Mouse (Mus musculus) liver, adult 2 months (tissue): ENCODE data around the gene Wbp11. TPM values are rescaled to one million over a fixed set of nuclear protein-coding genes. Genes with fewer than 3 reads are reported as not detected.
A peak's percentile ranks its signal among the peaks of the same experiment; 100 is the strongest.

Experiments used
- DNase-seq: peaks from one replicate; pipeline ENCODE4 v3.0.0-alpha.2; 2011; ENCODE audit warnings: low read depth, low spot score; ENCODE audit errors: extremely low read depth
- H3K27ac ChIP-seq: fragments of 200-500 bp; replicated peaks from 2 replicates; pipeline ENCODE4 v1.5.1; 2012; ENCODE audit warnings: low read depth, mild to moderate bottlenecking, control low read depth, inconsistent platforms, low read length; ENCODE audit not compliant: insufficient read depth
- H3K27me3 ChIP-seq: fragments of 200-500 bp; 2 replicates; pipeline ENCODE4 v1.6.1; 2012; ENCODE audit warnings: mild to moderate bottlenecking, moderate library complexity, low read length, inconsistent platforms; ENCODE audit not compliant: control insufficient read depth, insufficient read depth
- H3K36me3 ChIP-seq: fragments of 200-500 bp; 2 replicates; pipeline ENCODE4 v1.6.1; 2012; ENCODE audit warnings: low read length, inconsistent platforms; ENCODE audit not compliant: control insufficient read depth, insufficient read depth
- H3K4me1 ChIP-seq: fragments of 200-500 bp; 2 replicates; pipeline ENCODE4 v1.6.1; 2011; ENCODE audit warnings: low read length; ENCODE audit not compliant: control insufficient read depth, insufficient read depth
- H3K4me3 ChIP-seq: fragments of 200-500 bp; 2 replicates; pipeline ENCODE4 v1.5.1; 2011; ENCODE audit warnings: low read depth, mild to moderate bottlenecking, control low read depth, low read length, moderate library complexity; ENCODE audit not compliant: insufficient read depth
- H3K79me2 ChIP-seq: fragments of 200-500 bp; 2 replicates; pipeline ENCODE4 v1.6.1; 2012; ENCODE audit warnings: inconsistent platforms, mild to moderate bottlenecking, low read length, moderate library complexity; ENCODE audit not compliant: control insufficient read depth, insufficient read depth
- H3K9ac ChIP-seq: fragments of 200-500 bp; 2 replicates; pipeline ENCODE4 v1.6.1; 2012; ENCODE audit warnings: low read depth, mild to moderate bottlenecking, control low read depth, inconsistent platforms, low read length
- CTCF ChIP-seq: fragments of 200-500 bp; IDR thresholded peaks from 2 replicates; pipeline ENCODE4 v1.5.1; 2011; ENCODE audit warnings: low read depth, low read length, control low read depth
- POLR2A ChIP-seq: fragments of 200-500 bp; IDR thresholded peaks from 2 replicates; pipeline ENCODE4 v1.6.1; 2011; ENCODE audit warnings: low read length, control low read depth; ENCODE audit not compliant: insufficient read depth; ENCODE audit errors: extremely low read depth
- WGBS: fragments of 180-500 bp; shearing (Covaris S2); methylation state at CpG from one replicate; pipeline ENCODE4 v1.1.7; 2018; 5-methylcytosine and 5-hydroxymethylcytosine counted together
- polyA plus RNA-seq: library from polyadenylated mRNA; depleted of rRNA; stranded (reverse); fragments of >200 nt; gene quantifications from 2 replicates; pipeline ENCODE4 v1.2.3, GENCODE M21; 2012
- total RNA-seq: library from RNA; depleted of rRNA; stranded (reverse); fragments of >200 nt; gene quantifications from 2 replicates; pipeline ENCODE4 v1.2.3, GENCODE M21; 2014

Wbp11 gene
- total and polyA plus RNA-seq, 2 experiments = 6.6 to 18.0 TPM

DNA sequence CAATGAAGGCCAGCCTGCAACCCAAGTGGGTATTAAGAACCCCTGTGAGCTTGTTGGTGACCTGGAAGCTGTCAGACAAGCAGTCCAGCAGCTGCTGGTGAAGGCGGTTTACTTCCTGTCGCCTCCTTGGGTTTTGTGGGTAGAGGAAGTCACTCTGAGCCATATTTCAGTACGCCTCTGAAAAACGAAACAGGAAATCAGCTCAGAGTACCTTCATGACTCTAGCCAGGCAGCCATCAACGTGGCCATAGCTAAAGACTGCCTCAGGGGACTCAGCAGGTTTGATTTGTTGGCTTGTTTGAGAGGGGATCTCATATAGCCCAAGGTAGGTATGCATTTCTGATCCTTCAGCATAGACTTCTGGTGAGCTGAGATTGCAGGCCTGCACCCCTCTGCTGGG is 3.7 kb upstream of the Wbp11 start:
- peaks cover 6% of the 10 kb centered on the region for H3K79me2 ChIP-seq
- peak; percentile 23 for DNase-seq
- no peak overlapping the region for H3K27ac ChIP-seq
- H3K27me3 ChIP-seq = no peaks in the 10 kb centered on the region
- no peaks in the 10 kb centered on the region for H3K36me3 ChIP-seq
- 67% methylated on average over 5 of the region's 5 CpGs for WGBS
- H3K9ac ChIP-seq = no peak overlapping the region
- H3K4me1 ChIP-seq = peaks cover 4% of the 10 kb centered on the region; the same call in 1 of the 2 replicates
- no peak for TF ChIP-seq CTCF
- no peak for TF ChIP-seq POLR2A
- H3K4me3 ChIP-seq = no peak overlapping the region

GRCm38 (mm10) chr6:136828681-136829080 is 648 bp upstream of the Wbp11 start:
- Histone ChIP-seq H3K4me3 (peak overlapping the region; percentile 61; the same call in 1 of the 2 replicates), H3K27ac (no peak overlapping the region)

GRCm38 (mm10) chr6:136827516-136827880 is 535 bp downstream of the Wbp11 start, which contains the start of gene BC049715:
TSS of gene BC049715 (plus strand) at chr6:136827626.
- H3K4me3 ChIP-seq = peak within 1 kb of the TSS; percentile 95
- TF ChIP-seq CTCF (no peak), POLR2A (no peak)
- H3K36me3 ChIP-seq = peaks cover 20% of the 10 kb centered on the region
- peak; percentile 41 for DNase-seq
- no peaks in the 10 kb centered on the region for H3K27me3 ChIP-seq
- H3K79me2 ChIP-seq = peaks cover 6% of the 10 kb centered on the region
- peaks cover 7% of the 10 kb centered on the region; the same call in 1 of the 2 replicates for H3K4me1 ChIP-seq
- under 1% methylated on average over 34 of the region's 34 CpGs for WGBS
- H3K27ac ChIP-seq = peak within 1 kb of the TSS; percentile 87
- peak within 1 kb of the TSS; percentile 96 for H3K9ac ChIP-seq

More at GRCm38 (mm10) chr6:136828681-136829080, 648 bp upstream of the Wbp11 start:
- H3K79me2 ChIP-seq = peaks cover 6% of the 10 kb centered on the region
- peaks cover 7% of the 10 kb centered on the region; the same call in 1 of the 2 replicates for H3K4me1 ChIP-seq
- TF ChIP-seq CTCF (no peak), POLR2A (no peak)
- no peak overlapping the region for H3K9ac ChIP-seq
- peaks cover 14% of the 10 kb centered on the region for H3K36me3 ChIP-seq
- no peak for DNase-seq
- 29% methylated on average over 4 of the region's 4 CpGs for WGBS
- H3K27me3 ChIP-seq = no peaks in the 10 kb centered on the region

DNA sequence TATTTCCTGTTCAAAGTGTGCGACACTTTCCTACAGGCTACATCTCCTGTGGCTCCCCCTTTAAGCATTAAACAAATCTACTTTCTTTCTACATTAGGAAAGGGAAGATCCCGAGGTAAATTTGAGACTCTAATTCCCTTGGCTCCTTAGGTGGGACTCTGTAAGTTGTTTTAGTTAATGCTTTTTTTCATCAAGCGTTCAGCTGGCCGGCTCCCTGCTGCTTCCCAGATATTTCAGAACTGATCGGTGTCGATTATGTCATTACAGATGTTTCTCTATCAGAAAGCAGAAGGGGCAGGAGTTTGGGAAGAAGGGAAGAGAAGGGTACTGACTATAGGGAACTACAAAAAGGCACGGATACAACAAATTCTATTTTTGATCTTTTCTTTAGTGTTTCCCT is 917 bp downstream of the Wbp11 start:
- Histone ChIP-seq H3K36me3 (peaks cover 22% of the 10 kb centered on the region), H3K4me1 (peaks cover 7% of the 10 kb centered on the region; the same call in 1 of the 2 replicates), H3K27ac (peak overlapping the region; percentile 87; the same call in 1 of the 2 replicates), H3K4me3 (peak overlapping the region; percentile 95), H3K79me2 (peaks cover 6% of the 10 kb centered on the region), H3K27me3 (no peaks in the 10 kb centered on the region), H3K9ac (peak overlapping the region; percentile 96)
- TF ChIP-seq CTCF (no peak), POLR2A (no peak)
- DNase-seq = no peak
- 5% methylated on average over 7 of the region's 7 CpGs for WGBS

DNA sequence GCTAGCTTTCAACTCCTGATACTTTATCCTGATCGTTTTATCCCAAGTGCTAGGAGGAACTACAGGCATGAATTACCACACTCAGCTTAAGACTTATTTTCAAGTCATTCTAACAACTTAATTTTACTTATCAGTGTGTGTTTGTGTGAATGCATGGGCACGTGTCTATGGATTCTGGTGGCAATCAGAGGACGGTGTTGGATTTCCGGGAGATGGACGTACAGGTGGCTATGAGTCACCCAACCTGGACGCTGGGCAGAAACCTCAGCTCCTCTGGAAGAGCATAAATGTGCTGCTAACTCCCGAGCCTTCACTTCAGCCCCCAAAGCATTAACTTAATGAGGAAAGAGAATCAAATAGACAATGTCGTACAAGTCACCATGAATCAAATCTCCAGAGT is 3.0 kb downstream of the Wbp11 start:
- DNase-seq = no peak
- H3K27ac ChIP-seq = no peak overlapping the region
- H3K4me3 ChIP-seq = no peak overlapping the region
- H3K79me2 ChIP-seq = peaks cover 6% of the 10 kb centered on the region
- H3K27me3 ChIP-seq = no peaks in the 10 kb centered on the region
- no peak for TF ChIP-seq CTCF
- TF ChIP-seq POLR2A = no peak
- peaks cover 38% of the 10 kb centered on the region for H3K36me3 ChIP-seq
- peaks cover 7% of the 10 kb centered on the region; the same call in 1 of the 2 replicates for H3K4me1 ChIP-seq
- 95% methylated on average over 8 of the region's 8 CpGs for WGBS
- H3K9ac ChIP-seq = no peak overlapping the region

DNA sequence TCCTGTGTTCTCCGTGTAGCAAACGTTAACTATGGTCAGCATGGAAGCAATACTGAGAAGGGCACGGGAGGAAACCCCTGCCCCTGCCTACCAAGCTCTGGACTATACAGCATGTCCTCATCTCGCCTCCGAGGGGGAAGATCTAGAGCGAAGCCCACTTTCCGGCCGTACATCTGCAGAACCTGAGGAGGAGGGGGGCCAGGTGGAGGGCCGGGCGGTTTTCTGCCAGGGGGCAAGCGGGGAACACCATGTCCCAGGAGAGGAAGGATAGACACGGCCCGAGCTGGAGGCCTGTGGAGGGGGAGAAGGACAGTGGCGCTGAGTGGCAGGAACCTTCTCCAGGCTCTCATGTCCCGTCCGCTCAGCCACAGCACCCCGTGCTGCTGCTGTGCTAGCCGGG is 6.9 kb downstream of the Wbp11 start:
- Histone ChIP-seq H3K4me1 (no peaks in the 10 kb centered on the region), H3K79me2 (no peaks in the 10 kb centered on the region; the same call in 1 of the 2 replicates), H3K36me3 (peaks cover 68% of the 10 kb centered on the region), H3K9ac (no peak overlapping the region), H3K27ac (no peak overlapping the region), H3K4me3 (no peak overlapping the region), H3K27me3 (no peaks in the 10 kb centered on the region)
- TF ChIP-seq POLR2A (no peak), CTCF (no peak)
- no peak for DNase-seq
- 95% methylated on average over 18 of the region's 18 CpGs for WGBS
